In genomic region chr7:138875031-138875430, GRCm38 (mm10) we compare ENCODE assay signal across 16 mouse cellular contexts.
"Had no signal": no experiment of that assay in that cellular context is flagged by ENCODE, and none has a peak within 500 bp of the region (broad histone marks: within the 10 kb centered on the region; RNA-seq: fewer than 3 reads in every experiment).

No protein-coding gene starts in this region.

- H3K4me3 ChIP-seq: kidney, embryonic 15.5 days; limb, embryonic 12.5 days; megakaryocyte, embryonic 14.5 days; neural tube, embryonic 13.5 days; stomach, embryonic 15.5 days had no signal

- H3K4me2 ChIP-seq: kidney, embryonic 15.5 days; limb, embryonic 12.5 days; midbrain, embryonic 11.5 days; neural tube, embryonic 13.5 days; stomach, embryonic 15.5 days had no signal

- H3K9ac ChIP-seq: kidney, embryonic 15.5 days; limb, embryonic 12.5 days; liver, embryonic 14.5 days; neural tube, embryonic 13.5 days; stomach, embryonic 15.5 days had no signal

- H3K9me3 ChIP-seq: kidney, embryonic 15.5 days; limb, embryonic 12.5 days; megakaryocyte, embryonic 14.5 days; neural tube, embryonic 13.5 days; stomach, embryonic 15.5 days had no signal

- ATAC-seq: midbrain, embryonic 16.5 days had no signal

- DNase-seq: kidney, adult 2 months; kidney, postnatal 14 days; lung, adult 2 months; lung, postnatal 10 days; retina, postnatal 1 day; right cerebral cortex, postnatal 4 days; thymus, postnatal 36 days had no signal

- H3K27ac ChIP-seq: kidney, embryonic 15.5 days; limb, embryonic 12.5 days; liver, embryonic 14.5 days; macrophage; neural tube, embryonic 13.5 days; stomach, embryonic 15.5 days had no signal

- H3K27me3 ChIP-seq: kidney, embryonic 15.5 days; limb, embryonic 12.5 days; megakaryocyte, embryonic 14.5 days; neural tube, embryonic 13.5 days; stomach, embryonic 15.5 days had no signal

- H3K4me1 ChIP-seq: kidney, embryonic 15.5 days; limb, embryonic 12.5 days; neural tube, embryonic 13.5 days; stomach, embryonic 15.5 days had no signal
